Mouse (Mus musculus) cerebellum, adult 2 months (tissue): ENCODE data around the gene Srcin1.

Experiments
- CTCF ChIP-seq: fragments of 200-500 bp; IDR thresholded peaks from 2 replicates; pipeline ENCODE4 v1.5.1; 2011; ENCODE audit warnings: low read depth, mild to moderate bottlenecking, control low read depth, low read length, moderate library complexity, borderline replicate concordance; ENCODE audit not compliant: insufficient read depth
- POLR2A ChIP-seq: fragments of 200-500 bp; IDR thresholded peaks from 2 replicates; pipeline ENCODE4 v1.6.1; 2011; ENCODE audit warnings: low read length, control low read depth, borderline replicate concordance; ENCODE audit not compliant: insufficient read depth

DNA sequence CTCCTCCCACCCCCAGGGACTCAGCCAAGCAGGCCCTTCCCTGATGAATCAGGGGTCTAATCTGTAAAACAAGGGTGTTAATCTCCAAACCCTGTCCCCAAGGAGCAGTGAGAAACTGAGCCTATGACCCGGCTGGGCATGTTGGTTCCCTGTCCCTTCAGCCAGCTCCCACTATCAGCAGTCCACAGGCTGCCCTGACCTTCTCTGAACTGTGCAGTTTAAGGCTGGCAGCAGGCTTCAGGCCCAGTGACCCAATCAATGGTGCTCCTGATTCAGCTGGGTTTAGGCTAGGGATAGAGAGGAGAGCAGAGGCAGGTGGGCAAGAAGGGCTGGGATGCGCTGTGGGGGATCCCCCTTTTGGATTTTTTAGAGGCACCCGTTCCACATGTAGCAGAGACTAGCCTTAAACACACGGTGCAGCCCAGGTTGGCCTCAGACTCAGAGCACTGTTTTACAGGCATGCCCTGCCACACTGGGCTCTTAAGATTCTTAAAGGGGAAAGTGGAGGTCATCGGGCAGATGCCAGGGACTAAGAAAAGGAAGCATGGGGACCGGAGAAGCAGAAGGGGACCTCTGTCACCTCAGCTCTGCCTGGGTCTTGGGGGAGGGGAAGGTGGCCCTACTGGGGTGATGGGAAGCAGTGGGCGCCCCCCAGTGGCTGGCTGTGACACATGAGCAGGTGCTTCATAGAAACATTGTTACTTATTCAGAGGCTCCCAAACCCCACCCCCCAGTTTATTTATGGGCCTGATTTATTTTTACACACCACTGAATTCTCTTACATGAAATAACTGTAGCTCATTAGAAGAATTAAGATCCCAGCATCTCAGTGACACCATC, 19.2 kb downstream of the Srcin1 start:
- no peak for TF ChIP-seq POLR2A
- TF ChIP-seq CTCF = peak; percentile 83
